Mouse (Mus musculus): ENCODE results near the gene Fndc11.
"Not testable (repeated sequence)": the region's sequence is repeated elsewhere in the genome, so short reads cannot be mapped to it uniquely, and the experiment has no call there.

Gene Fndc11

GRCm38 (mm10) chr2:181219538-181220216 lies at the start of gene Fndc11:
Fndc11 (plus strand) TSS chr2:181220013.
- DNase-seq (ENCODE audit: low spot score in 2 of 2), result peak; percentile 37 to 51

GRCm38 (mm10) chr2:181174646-181175045 lies 45.2 kb upstream of the Fndc11 start:
- DNase-seq (ENCODE audit: low spot score in 2 of 2), result no peak

- no peak for DNase-seq (ENCODE audit: low spot score in 2 of 2)
Observed at GRCm38 (mm10) chr2:181178015-181178414, 41.8 kb upstream of the Fndc11 start.

GRCm38 (mm10) chr2:181178471-181178870 lies 41.3 kb upstream of the Fndc11 start:
- DNase-seq (ENCODE audit: low spot score in 2 of 2), result no peak

- DNase-seq (ENCODE audit: low spot score in 2 of 2), result no peak
Observed at GRCm38 (mm10) chr2:181180898-181181297, 38.9 kb upstream of the Fndc11 start.

- DNase-seq (ENCODE audit: low spot score in 2 of 2), result peak; percentile 78 to 82
Observed at GRCm38 (mm10) chr2:181186635-181187034, 33.2 kb upstream of the Fndc11 start.

GRCm38 (mm10) chr2:181187121-181188000 lies 32.5 kb upstream of the Fndc11 start, which contains the start of gene Ppdpf:
Ppdpf (plus strand) TSS chr2:181187247.
- DNase-seq (ENCODE audit: low spot score in 2 of 2), result peak; percentile 91 to 96

GRCm38 (mm10) chr2:181188681-181189080 lies 31.1 kb upstream of the Fndc11 start:
- peak; percentile 33 to 66 for DNase-seq (ENCODE audit: low spot score in 2 of 2)

- DNase-seq (ENCODE audit: low spot score in 2 of 2), result no peak
Observed at GRCm38 (mm10) chr2:181189321-181189720, 30.5 kb upstream of the Fndc11 start.

GRCm38 (mm10) chr2:181191385-181191784 lies 28.4 kb upstream of the Fndc11 start:
- DNase-seq (ENCODE audit: low spot score in 2 of 2), result not testable (repeated sequence)

GRCm38 (mm10) chr2:181191936-181192335 lies 27.9 kb upstream of the Fndc11 start:
- no peak for DNase-seq (ENCODE audit: low spot score in 2 of 2)

- no peak for DNase-seq (ENCODE audit: low spot score in 2 of 2)
Observed at GRCm38 (mm10) chr2:181193044-181193443, 26.8 kb upstream of the Fndc11 start.

- DNase-seq (ENCODE audit: low spot score in 2 of 2), result no peak
Observed at GRCm38 (mm10) chr2:181196628-181197300, 23.0 kb upstream of the Fndc11 start.

- DNase-seq (ENCODE audit: low spot score in 2 of 2), result no peak
Observed at GRCm38 (mm10) chr2:181201606-181202005, 18.2 kb upstream of the Fndc11 start.

- DNase-seq (ENCODE audit: low spot score in 2 of 2), result no peak
Observed at GRCm38 (mm10) chr2:181202422-181202821, 17.4 kb upstream of the Fndc11 start, which contains the start of gene Ptk6. Ptk6 (minus strand) TSS chr2:181202789.

- DNase-seq (ENCODE audit: low spot score in 2 of 2), result no peak
Observed at GRCm38 (mm10) chr2:181202886-181203285, 16.9 kb upstream of the Fndc11 start.

- DNase-seq (ENCODE audit: low spot score in 2 of 2), result no peak
Observed at GRCm38 (mm10) chr2:181205678-181206077, 14.1 kb upstream of the Fndc11 start.

GRCm38 (mm10) chr2:181206118-181206517 lies 13.7 kb upstream of the Fndc11 start:
- no peak for DNase-seq (ENCODE audit: low spot score in 2 of 2)

- no peak for DNase-seq (ENCODE audit: low spot score in 2 of 2)
Observed at GRCm38 (mm10) chr2:181212389-181213020, 7.3 kb upstream of the Fndc11 start.

- DNase-seq (ENCODE audit: low spot score in 2 of 2), result peak in 1 of 2 experiments; percentile 52
Observed at GRCm38 (mm10) chr2:181213021-181213445, 6.8 kb upstream of the Fndc11 start, which contains the start of gene Srms. Srms (minus strand) TSS chr2:181213185.

GRCm38 (mm10) chr2:181216037-181216436 lies 3.8 kb upstream of the Fndc11 start:
- DNase-seq (ENCODE audit: low spot score in 2 of 2), result no peak

Data from urinary bladder, adult 18-20 months (tissue).